Mouse (Mus musculus) forebrain, embryonic 14.5 days (tissue): ENCODE data around the gene Cd55. TPM values are rescaled to one million over a fixed set of nuclear protein-coding genes. Genes with fewer than 3 reads are reported as not detected.
"Not testable (repeated sequence)": the region's sequence is repeated elsewhere in the genome, so short reads cannot be mapped to it uniquely, and the experiment has no call there.

ENCODE experiments used
- ATAC-seq: fragments of 200-750 bp; cut with Nextera tagmentation; 2 replicates; pipeline ENCODE4 v1.8.0; 2017; ENCODE audit warnings: mild to moderate bottlenecking, moderate library complexity
- DNase-seq: peaks from one replicate; pipeline ENCODE4 v3.0.0-alpha.2; 2015; ENCODE audit warnings: low spot score
- H3K27ac ChIP-seq: fragments of 300-500 bp; sonication (generic); 2 replicates; pipeline ENCODE4 v1.5.1; 2014; ENCODE audit warnings: low read depth, mild to moderate bottlenecking, control low read depth, low read length, moderate library complexity
- H3K27me3 ChIP-seq: fragments of 300-500 bp; sonication (generic); replicated peaks from 2 replicates; pipeline ENCODE4 v1.6.1; 2014; ENCODE audit warnings: low read length, control low read depth, mixed read lengths; ENCODE audit not compliant: control insufficient read depth, insufficient read depth
- H3K36me3 ChIP-seq: fragments of 300-500 bp; sonication (generic); 2 replicates; pipeline ENCODE4 v1.6.1; 2014; ENCODE audit warnings: low read length, control low read depth; ENCODE audit not compliant: control insufficient read depth, insufficient read depth
- H3K4me1 ChIP-seq: fragments of 300-500 bp; sonication (generic); 2 replicates; pipeline ENCODE4 v1.6.1; 2014; ENCODE audit warnings: antibody characterized with exemption, low read length, control low read depth; ENCODE audit not compliant: control insufficient read depth, insufficient read depth
- H3K4me2 ChIP-seq: fragments of 300-500 bp; sonication (generic); 2 replicates; pipeline ENCODE4 v1.6.1; 2014; ENCODE audit warnings: mild to moderate bottlenecking, control low read depth, low read length
- H3K4me3 ChIP-seq: fragments of 300-500 bp; sonication (generic); 2 replicates; pipeline ENCODE4 v1.5.1; 2014; ENCODE audit warnings: low read depth, low read length, control low read depth
- H3K9ac ChIP-seq: fragments of 300-500 bp; sonication (generic); 2 replicates; pipeline ENCODE4 v1.6.1; 2014; ENCODE audit warnings: mild to moderate bottlenecking, low read length, control low read depth, moderate library complexity
- H3K9me3 ChIP-seq: fragments of 300-500 bp; sonication (generic); replicated peaks from 2 replicates; pipeline ENCODE4 v1.6.1; 2016; ENCODE audit warnings: low read length, control low read depth, mixed read lengths; ENCODE audit not compliant: control insufficient read depth
- WGBS: fragments of 180-500 bp; shearing (Covaris S2); extraction: QIAGEN DNeasy Blood & Tissue Kit; methylation state at CpG from one replicate; pipeline ENCODE4 v1.1.7; 2014; 5-methylcytosine and 5-hydroxymethylcytosine counted together
- polyA plus RNA-seq: library from polyadenylated mRNA; unstranded; fragments of >200 nt; fragmentation: Nextera tagmentation; extraction: Ambion mirVana; gene quantifications from 2 replicates; pipeline ENCODE4 v1.2.1, GENCODE M21; 2014

Cd55 gene
- polyA plus RNA-seq, 1 experiment from 2014 or later, result 3.3 TPM

- DNase-seq, H3K4me2 ChIP-seq, H3K9me3 ChIP-seq, H3K4me3 ChIP-seq, ATAC-seq, H3K4me1 ChIP-seq, H3K36me3 ChIP-seq, H3K27ac ChIP-seq, H3K27me3 ChIP-seq, H3K9ac ChIP-seq: not testable (repeated sequence)
- WGBS, result 81% methylated on average over 1 of the region's 1 CpGs
Measured at GRCm38 (mm10) chr1:130442930-130443329, 19.6 kb downstream of the Cd55 start.

GRCm38 (mm10) chr1:130430920-130431319 lies 31.6 kb downstream of the Cd55 start:
- no peak for ATAC-seq
- no peaks in the 10 kb centered on the region for H3K9me3 ChIP-seq

GRCm38 (mm10) chr1:130428667-130429066 lies 33.9 kb downstream of the Cd55 start:
- H3K27ac ChIP-seq, DNase-seq, H3K27me3 ChIP-seq, H3K4me2 ChIP-seq, ATAC-seq, H3K36me3 ChIP-seq, H3K9me3 ChIP-seq, H3K4me3 ChIP-seq, H3K9ac ChIP-seq, H3K4me1 ChIP-seq: not testable (repeated sequence)

More at GRCm38 (mm10) chr1:130430920-130431319, 31.6 kb downstream of the Cd55 start:
- 81% methylated on average over 4 of the region's 4 CpGs for WGBS
- no peaks in the 10 kb centered on the region for H3K36me3 ChIP-seq
- H3K27ac ChIP-seq, result no peak overlapping the region
- H3K9ac ChIP-seq, result no peak overlapping the region
- H3K4me1 ChIP-seq, result no peaks in the 10 kb centered on the region
- DNase-seq, result no peak
- H3K4me2 ChIP-seq, result no peak overlapping the region
- no peak overlapping the region for H3K4me3 ChIP-seq
- no peaks in the 10 kb centered on the region for H3K27me3 ChIP-seq

GRCm38 (mm10) chr1:130427175-130427853 lies 35.2 kb downstream of the Cd55 start:
- not testable (repeated sequence) for H3K36me3 ChIP-seq, H3K9me3 ChIP-seq, H3K4me2 ChIP-seq, H3K27ac ChIP-seq, H3K9ac ChIP-seq, H3K27me3 ChIP-seq, DNase-seq, H3K4me1 ChIP-seq, H3K4me3 ChIP-seq, ATAC-seq
- 76% methylated on average over 3 of the region's 3 CpGs for whole genome bisulfite sequencing

GRCm38 (mm10) chr1:130422664-130423111 lies 39.9 kb downstream of the Cd55 start, which contains the start of gene Cd55b:
Cd55b (minus strand) TSS chr1:130423009.
- Histone ChIP-seq H3K9ac (no peak within 1 kb of the TSS), H3K4me3 (no peak within 1 kb of the TSS), H3K4me1 (no peaks in the 10 kb centered on the region), H3K36me3 (no peaks in the 10 kb centered on the region), H3K27me3 (no peaks in the 10 kb centered on the region), H3K27ac (no peak within 1 kb of the TSS), H3K9me3 (no peaks in the 10 kb centered on the region), H3K4me2 (no peak within 1 kb of the TSS; the same call in 1 of the 2 replicates)
- peak; percentile 72 for ATAC-seq
- WGBS, result 59% methylated on average over 18 of the region's 18 CpGs
- peak; percentile 48 for DNase-seq

GRCm38 (mm10) chr1:130422033-130422432 lies 40.5 kb downstream of the Cd55 start:
- not testable (repeated sequence) for H3K36me3 ChIP-seq, H3K27me3 ChIP-seq, H3K4me3 ChIP-seq, H3K9me3 ChIP-seq, ATAC-seq, H3K4me2 ChIP-seq, DNase-seq, H3K4me1 ChIP-seq, H3K9ac ChIP-seq, H3K27ac ChIP-seq
- WGBS, result no CpG with 5 or more reads among the region's 6 CpGs

- not testable (repeated sequence) for H3K4me2 ChIP-seq, H3K27ac ChIP-seq, ATAC-seq, H3K36me3 ChIP-seq, H3K9me3 ChIP-seq, H3K4me3 ChIP-seq, H3K27me3 ChIP-seq, H3K9ac ChIP-seq, DNase-seq, H3K4me1 ChIP-seq
Measured at GRCm38 (mm10) chr1:130397109-130397508, 65.4 kb downstream of the Cd55 start.

Other genes with a start within 250 kb of the Cd55 start
- not detected in 2 replicates for gene Cd55b, start 39.7 kb downstream of the Cd55 start, polyA plus RNA-seq
- not detected in 2 replicates for gene Zp3r, start 166.9 kb upstream of the Cd55 start, polyA plus RNA-seq
- not detected in 2 replicates for gene C4bp, start 198.9 kb upstream of the Cd55 start, polyA plus RNA-seq